Mouse (Mus musculus) embryo, embryonic 11 days (tissue): Measurements from ENCODE around the gene Gm29797.

Experiments used
- DNase-seq: peaks from one replicate; pipeline ENCODE4 v3.0.0-alpha.2; 2015

Gm29797 gene

DNA sequence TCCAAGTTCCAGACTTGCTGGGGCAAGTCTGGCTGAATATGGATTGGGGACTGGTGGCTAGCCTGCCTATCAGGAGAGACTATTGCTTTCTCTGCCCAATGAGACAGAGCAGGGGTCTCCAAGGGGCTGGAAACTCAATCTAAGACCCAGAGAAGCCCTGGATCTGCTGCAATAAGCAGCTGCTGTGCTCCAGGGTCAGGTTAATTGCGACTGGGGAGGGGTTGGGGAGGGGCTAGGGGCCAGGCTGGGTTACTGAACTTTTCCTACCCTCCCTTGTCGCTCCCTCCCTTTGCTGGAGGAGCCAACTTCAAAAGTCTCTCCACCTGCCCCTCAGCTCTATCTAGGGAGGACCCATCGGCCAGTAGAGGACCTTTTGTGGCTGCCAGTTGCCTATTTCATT lies at the start of gene Gm29797:
TSS of gene Gm29797 (plus strand) at position 301 of the 400 bp plus-strand sequence.
- no peak for DNase-seq

- no peak for DNase-seq
Measured at GRCm38 (mm10) chr2:181618761-181619495, 37.9 kb upstream of the Gm29797 start.

GRCm38 (mm10) chr2:181623401-181623800 lies 33.4 kb upstream of the Gm29797 start:
- DNase-seq = peak; percentile 20

DNA sequence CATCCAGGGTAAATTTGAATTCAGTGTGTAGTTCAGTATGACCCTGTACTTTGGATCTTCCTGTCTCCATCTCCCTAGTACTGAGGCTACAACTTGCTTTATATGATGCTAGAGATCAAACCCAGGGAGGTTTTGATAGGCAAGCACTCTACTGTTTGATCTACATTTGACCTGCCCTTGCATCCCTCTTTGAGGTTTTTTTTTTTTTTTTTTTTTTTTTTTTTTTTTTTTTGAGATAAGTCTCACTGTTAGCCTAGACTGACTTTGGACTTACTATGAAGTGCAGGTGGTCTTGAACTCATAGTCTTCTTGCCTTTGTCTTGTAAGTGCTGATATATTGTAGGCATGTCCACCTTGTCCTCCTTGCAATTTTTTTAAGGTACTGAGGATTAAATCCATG lies 28.4 kb upstream of the Gm29797 start:
- no peak for DNase-seq

DNA sequence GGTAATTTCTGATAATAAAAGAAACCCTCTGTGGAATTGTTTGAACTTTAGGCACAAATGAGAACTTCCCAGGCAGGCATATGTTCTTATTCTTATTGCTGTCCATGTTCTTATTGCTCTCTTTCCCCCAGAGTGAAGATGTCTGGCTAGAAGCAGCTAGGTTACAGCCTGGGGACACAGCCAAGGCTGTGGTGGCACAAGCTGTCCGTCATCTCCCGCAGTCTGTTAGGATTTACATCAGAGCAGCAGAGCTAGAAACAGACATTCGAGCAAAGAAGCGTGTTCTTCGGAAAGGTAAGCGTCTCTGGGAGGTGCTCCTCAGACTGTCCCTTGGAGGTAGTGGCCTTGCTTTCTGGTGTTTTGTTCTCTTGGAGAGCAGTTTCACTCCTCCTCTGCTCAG lies 24.2 kb upstream of the Gm29797 start:
- DNase-seq = no peak

GRCm38 (mm10) chr2:181635865-181636264 lies 21.0 kb upstream of the Gm29797 start:
- DNase-seq = no peak

- DNase-seq = peak; percentile 55
Measured at GRCm38 (mm10) chr2:181644361-181644760, 12.5 kb upstream of the Gm29797 start.

DNA sequence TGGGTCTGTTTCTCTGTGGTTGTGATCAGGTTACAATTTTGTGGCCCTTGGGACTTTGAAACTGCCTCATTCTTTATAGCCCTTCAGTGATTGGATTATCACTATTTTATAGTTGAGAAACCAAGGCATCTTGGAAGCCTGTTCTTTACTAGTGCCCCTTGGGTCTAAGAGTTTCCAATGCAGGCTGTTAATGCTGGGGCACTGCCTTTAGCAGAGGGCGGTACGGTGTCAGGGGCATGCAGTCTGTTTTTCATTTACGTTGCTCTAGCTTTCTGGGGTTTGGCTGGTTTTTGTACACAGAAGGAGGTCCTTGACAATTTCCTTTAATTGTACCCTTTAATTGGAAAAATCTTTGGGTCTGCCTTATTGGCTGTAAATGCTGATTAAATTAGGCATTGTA lies 11.2 kb upstream of the Gm29797 start:
- no peak for DNase-seq

- no peak for DNase-seq
Measured at GRCm38 (mm10) chr2:181646626-181647472, 10.0 kb upstream of the Gm29797 start.

GRCm38 (mm10) chr2:181648926-181649325 lies 7.9 kb upstream of the Gm29797 start:
- DNase-seq = no peak

DNA sequence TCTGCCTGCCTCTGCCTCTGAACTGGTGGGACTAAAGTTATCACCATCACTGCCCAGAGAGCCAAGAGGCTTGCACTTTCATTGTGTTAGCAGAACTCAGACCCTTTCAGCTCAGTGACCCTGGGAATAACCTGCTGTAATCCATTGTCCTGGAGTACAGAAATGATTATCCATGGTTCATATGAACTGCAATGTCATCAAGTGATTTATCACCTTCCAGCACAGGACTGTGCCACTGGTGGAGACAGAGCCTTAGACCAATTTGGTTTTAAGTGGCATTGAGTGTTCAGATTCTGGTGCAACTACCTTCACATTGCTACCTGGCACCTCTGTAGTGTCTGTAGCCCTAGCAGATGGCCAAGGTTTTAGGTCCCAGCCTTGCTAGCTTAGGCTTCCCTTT lies 3.8 kb upstream of the Gm29797 start:
- DNase-seq = no peak

DNA sequence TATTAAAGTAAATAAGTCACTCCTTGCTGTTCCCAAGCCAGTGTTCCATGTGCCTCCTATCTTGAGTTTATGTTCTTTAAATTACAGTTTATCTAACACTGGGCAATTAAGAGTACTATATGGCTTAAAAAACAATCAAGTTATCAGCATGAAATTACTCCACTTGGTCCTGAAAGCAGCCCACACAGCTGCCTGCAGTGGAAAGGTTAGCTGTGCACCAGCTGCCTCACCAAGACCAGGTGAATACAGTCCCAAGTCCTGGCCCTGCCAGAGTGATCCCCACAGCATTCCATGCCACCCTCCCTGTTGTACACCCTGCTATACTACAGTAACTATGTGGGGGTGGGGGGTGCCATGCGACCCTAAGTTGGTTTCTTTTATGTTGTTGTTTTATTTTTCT lies 3.3 kb upstream of the Gm29797 start:
- DNase-seq = no peak

DNA sequence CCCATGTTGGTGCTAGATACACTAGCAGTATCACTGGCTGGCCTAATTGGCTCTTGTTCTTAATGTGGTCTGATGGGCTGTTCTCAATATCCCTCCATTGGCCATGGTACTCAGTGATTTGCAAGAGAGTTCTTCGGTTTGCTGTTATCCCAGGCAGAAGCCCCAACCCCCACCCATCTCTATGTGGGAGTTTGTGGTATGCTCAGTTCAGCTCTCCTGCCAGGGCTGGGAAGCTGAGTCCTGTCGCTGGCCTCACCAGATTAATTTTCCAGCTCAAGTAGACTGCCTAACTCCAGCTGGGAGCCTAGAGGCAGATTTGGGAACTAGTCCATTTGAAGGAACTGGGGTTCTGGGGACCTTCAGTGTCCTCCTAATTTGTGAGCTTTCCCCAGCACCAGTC lies 607 bp downstream of the Gm29797 start:
- no peak for DNase-seq

DNA sequence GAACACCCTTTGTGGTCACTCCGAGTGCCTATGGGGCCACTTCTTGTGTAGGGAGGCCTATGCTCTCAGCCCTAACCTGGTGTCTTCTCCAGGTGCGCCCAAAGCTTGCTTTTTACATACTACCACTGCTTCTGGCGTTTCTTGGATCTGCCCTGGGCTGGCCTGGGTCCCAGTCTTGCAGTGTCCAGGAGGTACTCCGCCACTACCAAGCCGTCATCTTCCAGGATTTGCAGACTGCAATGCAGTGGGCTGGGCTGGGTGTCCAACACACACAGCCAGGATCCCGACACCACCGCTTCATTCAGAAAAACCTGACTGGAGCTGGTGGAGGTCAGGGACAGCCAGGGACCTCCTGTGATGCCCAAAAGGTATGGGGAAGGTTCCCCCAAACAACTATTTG lies 1.7 kb downstream of the Gm29797 start:
- no peak for DNase-seq

DNA sequence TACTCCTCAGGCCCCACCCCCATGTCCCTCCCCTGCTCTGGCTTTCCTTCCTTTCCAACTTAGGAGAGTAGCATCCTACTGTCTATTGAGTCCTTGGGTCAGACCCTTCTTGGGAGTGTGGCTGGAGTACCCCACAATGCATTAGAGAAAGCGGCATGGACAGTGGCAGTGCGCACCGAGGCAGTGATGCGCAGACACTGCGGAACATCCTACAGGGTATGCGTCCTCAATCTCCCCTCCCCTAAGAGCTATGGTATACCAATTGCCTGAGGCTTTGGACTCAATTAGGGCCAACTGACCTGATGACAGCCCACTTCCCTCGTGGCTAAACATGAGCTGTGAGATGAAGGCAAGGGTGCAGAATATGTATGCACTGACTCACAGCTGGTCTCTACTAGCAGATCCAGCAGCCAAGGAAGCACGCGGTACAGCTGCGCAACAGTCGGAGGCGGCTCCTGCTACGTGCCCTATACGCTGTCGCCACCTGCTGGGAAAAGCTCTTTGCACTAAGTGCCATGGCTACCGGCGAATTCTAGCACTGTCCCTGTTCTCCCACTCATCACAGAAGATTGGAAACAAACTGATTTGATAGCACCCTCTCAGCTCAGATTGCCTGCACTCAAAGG lies 2.2 kb downstream of the Gm29797 start:
- peak; percentile 60 for DNase-seq

DNA sequence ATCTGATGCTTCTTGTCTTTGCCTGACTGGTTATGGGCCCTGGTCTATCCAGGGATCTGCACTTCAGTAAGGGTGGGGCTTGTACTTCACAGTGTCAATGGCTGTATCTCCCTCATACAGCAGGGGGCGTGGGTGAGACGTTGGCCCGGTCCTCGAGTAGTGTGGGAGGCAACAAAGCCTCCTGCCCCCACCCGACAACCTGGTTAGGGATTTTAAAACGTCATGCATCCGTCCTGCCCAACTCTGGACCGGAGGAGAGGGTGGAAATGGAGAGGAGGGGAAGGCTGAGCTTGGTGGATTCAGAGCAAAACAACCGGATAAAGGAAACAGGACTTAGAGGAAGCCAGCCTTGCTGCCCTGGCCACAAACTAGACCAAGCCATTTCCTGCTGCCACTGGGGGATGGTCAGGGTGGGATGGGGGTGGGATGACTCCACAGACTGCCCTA lies 2.8 kb downstream of the Gm29797 start:
- peak; percentile 75 for DNase-seq

DNA sequence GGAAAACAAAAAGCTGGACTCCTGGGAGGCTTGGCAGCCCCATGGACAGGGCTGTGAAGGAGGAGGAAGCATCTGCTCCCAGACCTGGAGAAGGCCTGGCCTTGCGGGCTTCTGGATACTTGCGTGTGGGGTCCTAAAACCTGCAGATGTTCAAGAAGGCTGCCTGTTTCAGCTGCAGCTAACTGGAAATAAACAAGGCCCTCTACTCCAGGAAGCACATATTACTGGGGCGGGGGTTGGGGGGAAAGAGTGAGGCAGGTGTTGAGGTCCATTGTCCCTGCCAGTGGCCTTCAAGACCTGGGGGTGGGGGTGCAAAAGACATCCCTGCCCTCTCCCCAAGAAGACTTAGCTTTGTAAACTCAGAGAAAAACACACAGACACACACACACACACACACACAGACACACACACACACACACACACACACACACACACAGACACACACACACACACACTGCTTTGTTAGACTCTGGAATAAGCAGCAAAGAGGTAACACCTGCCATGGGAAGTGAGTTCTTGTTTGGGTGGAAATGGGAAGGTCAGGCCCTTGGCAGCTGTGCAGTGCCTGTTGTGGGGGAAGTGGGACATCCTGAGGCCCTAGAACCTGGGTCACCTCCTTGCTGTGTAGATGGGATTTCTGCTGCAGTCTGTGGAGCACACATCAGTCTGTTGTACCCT lies 5.9 kb downstream of the Gm29797 start:
- no peak for DNase-seq

GRCm38 (mm10) chr2:181663298-181663630 lies 6.4 kb downstream of the Gm29797 start:
- no peak for DNase-seq

GRCm38 (mm10) chr2:181670285-181670912 lies 13.6 kb downstream of the Gm29797 start:
- DNase-seq = peak; percentile 52

- DNase-seq = no peak
Measured at GRCm38 (mm10) chr2:181670913-181671311, 14.1 kb downstream of the Gm29797 start.

DNA sequence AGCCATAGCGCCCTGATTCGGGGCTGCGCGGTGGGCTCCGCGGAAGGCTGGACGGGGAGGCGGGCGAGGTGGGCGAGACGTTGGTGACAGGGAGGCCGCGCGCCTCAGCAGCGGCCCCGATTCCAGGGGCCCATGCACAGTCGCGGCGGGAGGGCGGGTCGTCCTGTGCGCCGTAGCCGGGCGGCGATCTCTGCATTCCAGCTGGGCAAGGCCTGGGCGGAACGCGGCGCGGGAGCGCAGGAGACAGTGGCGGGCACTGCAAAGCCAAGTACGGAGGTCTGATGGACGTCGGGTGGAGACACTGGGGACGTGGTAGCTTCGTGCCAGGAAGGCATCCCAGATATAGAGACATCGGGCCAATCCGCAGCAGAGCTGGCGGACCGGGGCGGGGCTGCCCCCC lies 14.5 kb downstream of the Gm29797 start, which contains the start of gene Sox18:
TSS of gene Sox18 (minus strand) at position 315 of the 400 bp plus-strand sequence.
- DNase-seq = peak; percentile 62

- no peak for DNase-seq
Measured at GRCm38 (mm10) chr2:181671984-181672383, 15.2 kb downstream of the Gm29797 start.

GRCm38 (mm10) chr2:181673501-181673900 lies 16.7 kb downstream of the Gm29797 start:
- DNase-seq = peak; percentile 49
